Mouse (Mus musculus) NIH3T3 (cell line): ENCODE measurements around the gene Olfr972.
"Not testable (repeated sequence)": the region's sequence is repeated elsewhere in the genome, so short reads cannot be mapped to it uniquely, and the experiment has no call there.

ENCODE experiments used
- DNase-seq: peaks from one replicate; pipeline ENCODE4 v3.0.0-alpha.2; 2012; ENCODE audit warnings: low read depth

Olfr972 gene

GRCm38 (mm10) chr9:39866122-39866521 lies at the start of gene Olfr972:
Gene Olfr972, plus strand, starts transcription at chr9:39866422.
- no peak for DNase-seq

GRCm38 (mm10) chr9:39836576-39836975 lies 29.6 kb upstream of the Olfr972 start, which contains the start of gene Olfr971:
Gene Olfr971, plus strand, starts transcription at chr9:39836876.
- not testable (repeated sequence) for DNase-seq

DNA sequence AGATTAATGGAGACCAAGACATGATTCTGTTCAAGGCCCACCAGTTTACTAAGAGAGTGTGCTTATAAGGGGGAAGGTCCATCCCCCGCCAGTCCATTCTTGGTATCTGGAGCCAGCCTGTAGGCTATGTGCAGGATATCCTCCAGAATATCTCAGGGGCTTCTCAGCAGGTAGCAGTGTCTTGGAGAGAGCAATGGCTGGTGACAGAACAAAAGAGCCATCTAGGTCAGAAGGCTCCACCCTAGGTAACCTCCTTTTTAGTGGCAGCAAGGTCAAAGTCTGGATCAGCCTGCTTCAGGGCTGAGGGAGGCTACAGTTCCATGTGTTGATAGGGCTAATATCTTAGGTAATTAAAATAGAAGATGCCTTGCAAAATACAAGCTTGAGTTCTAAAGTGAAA lies 5.8 kb downstream of the Olfr972 start:
- DNase-seq, result not testable (repeated sequence)

- not testable (repeated sequence) for DNase-seq
Measured at GRCm38 (mm10) chr9:39877541-39878396, 11.5 kb downstream of the Olfr972 start.

GRCm38 (mm10) chr9:39905106-39905505 lies 38.9 kb downstream of the Olfr972 start:
- no peak for DNase-seq

DNA sequence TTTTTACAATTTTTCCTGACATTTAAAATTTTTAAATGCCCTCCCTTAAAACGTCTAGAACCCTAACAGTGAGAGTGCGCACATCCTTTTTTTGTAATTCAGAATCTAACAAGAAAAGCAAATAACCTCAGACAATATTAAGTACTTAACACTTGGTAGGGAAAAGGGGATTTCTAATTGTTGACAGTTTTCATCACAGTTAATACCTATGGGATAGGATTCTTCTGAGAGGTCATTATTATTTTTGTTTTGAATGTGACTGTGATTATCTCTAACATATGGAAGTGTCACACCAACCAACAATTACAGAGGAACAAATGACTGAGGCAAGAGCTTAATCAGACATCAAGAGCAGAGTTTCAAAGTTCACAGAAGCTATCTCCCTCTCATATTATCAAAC lies 40.8 kb downstream of the Olfr972 start, which contains the start of gene Olfr229:
Gene Olfr229, plus strand, starts transcription at position 301 of the 400 bp plus-strand sequence.
- DNase-seq, result no peak

GRCm38 (mm10) chr9:39909939-39910338 lies 43.7 kb downstream of the Olfr972 start:
- no peak for DNase-seq
